In the genomic region with DNA sequence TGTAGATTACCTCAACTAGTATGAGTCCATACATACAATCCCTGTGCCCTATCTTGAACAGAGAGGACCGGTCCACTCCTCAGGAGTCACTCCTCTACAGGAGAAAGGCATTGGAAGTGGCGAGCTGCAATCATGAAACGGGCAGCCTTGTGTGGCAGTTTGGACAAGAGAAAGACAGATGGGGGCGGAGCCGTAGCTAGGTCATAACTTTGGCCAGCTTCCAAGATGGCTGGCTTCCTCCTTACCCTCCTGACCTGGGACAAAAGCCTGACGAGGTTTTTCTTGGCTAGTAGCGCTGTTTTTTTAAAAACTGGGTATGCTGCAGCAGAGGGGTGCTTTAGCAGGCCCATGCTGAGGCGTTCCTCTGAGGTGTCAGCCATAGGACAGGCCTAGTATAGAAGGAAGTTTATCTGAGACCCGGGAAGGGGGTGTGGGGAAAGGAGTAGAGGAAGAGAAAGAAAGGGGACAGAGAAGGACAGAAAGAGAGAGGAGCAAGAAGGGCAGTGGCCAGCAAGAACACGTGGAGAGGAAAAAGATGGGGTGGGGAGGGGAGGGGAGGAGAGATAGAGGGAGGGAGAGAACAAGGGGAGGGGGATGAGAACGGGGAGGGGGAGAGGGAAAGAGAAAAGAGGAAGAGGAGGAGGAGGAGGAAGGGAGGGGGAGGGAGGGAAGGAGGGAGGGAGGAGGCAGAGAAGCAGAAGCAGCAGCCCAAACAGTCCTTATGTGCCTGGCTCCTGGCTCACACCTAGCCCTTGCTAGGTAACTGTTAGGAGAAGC, we compare ENCODE assay signal across 7 mouse cellular contexts. TPM values are rescaled to one million over a fixed set of nuclear protein-coding genes. Genes with fewer than 3 reads are reported as not detected.
DNase-seq lines count a peak whose midpoint lies in the region; ATAC-seq and TF ChIP-seq lines count a peak whose summit lies in the region.

No protein-coding gene starts in this region.

- TF ChIP-seq EP300 in stomach, postnatal 0 days (optimal IDR thresholded peaks at IDR 0.05) = no peak

- peak; percentile 69 for ATAC-seq in intestine, postnatal 0 days
- peak; percentile 25; the same call in 1 of the 2 replicates for ATAC-seq in midbrain, embryonic 14.5 days (ENCODE audit: low FRiP score, low TSS enrichment)
- ATAC-seq in stomach, postnatal 0 days (ENCODE audit: low FRiP score, low TSS enrichment) = peak; percentile 74

- H3K27me3 ChIP-seq in intestine, postnatal 0 days (replicated peaks; ENCODE audit: control insufficient read depth, insufficient read depth, low read length) = no peaks in the 10 kb centered on the region
- no peaks in the 10 kb centered on the region for H3K27me3 ChIP-seq in midbrain, embryonic 14.5 days (ENCODE audit: control insufficient read depth, insufficient read depth, low read length)
- H3K27me3 ChIP-seq in stomach, postnatal 0 days (ENCODE audit: control insufficient read depth, insufficient read depth, low read length) = no peaks in the 10 kb centered on the region

- DNase-seq in adrenal gland, adult (ENCODE audit: inconsistent age in 2 of 2, low spot score in 1 of 2) = peak; percentile 90 to 96
- DNase-seq in embryo, embryonic 11 days = peak; percentile 68
- peak; percentile 99 for DNase-seq in heart, adult 11 months
- DNase-seq in liver = peak; percentile 59
- peak; percentile 72 for DNase-seq in midbrain, embryonic 14.5 days
- peak; percentile 73 for DNase-seq in stomach, postnatal 0 days (ENCODE audit: low spot score)

- H3K4me3 ChIP-seq in intestine, postnatal 0 days (ENCODE audit: low read depth, low read length) = peak overlapping the region; percentile 38; the same call in 1 of the 2 replicates
- H3K4me3 ChIP-seq in midbrain, embryonic 14.5 days (replicated peaks; ENCODE audit: low read depth, low read length) = no peak overlapping the region
- peak overlapping the region; percentile 35 for H3K4me3 ChIP-seq in stomach, postnatal 0 days (ENCODE audit: low read depth, low read length)

- peak overlapping the region; percentile 94 for H3K27ac ChIP-seq in intestine, postnatal 0 days (ENCODE audit: low read depth, low read length)
- peak overlapping the region; percentile 58; the same call in 1 of the 2 replicates for H3K27ac ChIP-seq in midbrain, embryonic 14.5 days (replicated peaks; ENCODE audit: low read depth, low read length)
- peak overlapping the region; percentile 86 for H3K27ac ChIP-seq in stomach, postnatal 0 days (replicated peaks)

- H3K4me1 ChIP-seq in intestine, postnatal 0 days (replicated peaks; ENCODE audit: control insufficient read depth, insufficient read depth, low read length) = peaks cover 9% of the 10 kb centered on the region; the same call in 1 of the 2 replicates
- peaks cover 9% of the 10 kb centered on the region; the same call in 1 of the 2 replicates for H3K4me1 ChIP-seq in midbrain, embryonic 14.5 days (ENCODE audit: control insufficient read depth, insufficient read depth, low read length)
- H3K4me1 ChIP-seq in stomach, postnatal 0 days (replicated peaks; ENCODE audit: control insufficient read depth, insufficient read depth) = peaks cover 4% of the 10 kb centered on the region

- 14% methylated on average over 11 of the region's 11 CpGs for WGBS in intestine, postnatal 0 days
- 30% methylated on average over 11 of the region's 11 CpGs for WGBS in midbrain, embryonic 14.5 days
- WGBS in stomach, postnatal 0 days = 13% methylated on average over 11 of the region's 11 CpGs

- TF ChIP-seq CTCF in intestine, postnatal 0 days (IDR thresholded peaks at IDR 0.05; ENCODE audit: low read depth) = no peak
- TF ChIP-seq CTCF in stomach, postnatal 0 days (IDR thresholded peaks at IDR 0.05; ENCODE audit: low read depth) = no peak

- peak overlapping the region; percentile 72 for H3K4me2 ChIP-seq in intestine, postnatal 0 days (replicated peaks; ENCODE audit: low read depth)
- peak overlapping the region; percentile 50 for H3K4me2 ChIP-seq in midbrain, embryonic 14.5 days (ENCODE audit: low read length)
- H3K4me2 ChIP-seq in stomach, postnatal 0 days (replicated peaks; ENCODE audit: low read depth) = peak overlapping the region; percentile 63

- no peaks in the 10 kb centered on the region for H3K9me3 ChIP-seq in intestine, postnatal 0 days (ENCODE audit: control insufficient read depth)
- H3K9me3 ChIP-seq in midbrain, embryonic 14.5 days (ENCODE audit: control insufficient read depth, low read length) = no peaks in the 10 kb centered on the region
- H3K9me3 ChIP-seq in stomach, postnatal 0 days (ENCODE audit: control insufficient read depth, low read length) = no peaks in the 10 kb centered on the region

- H3K9ac ChIP-seq in intestine, postnatal 0 days (ENCODE audit: low read depth, low read length) = no peak overlapping the region
- H3K9ac ChIP-seq in midbrain, embryonic 14.5 days (replicated peaks; ENCODE audit: low read length) = no peak overlapping the region
- no peak overlapping the region for H3K9ac ChIP-seq in stomach, postnatal 0 days (ENCODE audit: low read length)

- H3K36me3 ChIP-seq in intestine, postnatal 0 days (ENCODE audit: control insufficient read depth, insufficient read depth) = no peaks in the 10 kb centered on the region; the same call in 1 of the 2 replicates
- no peaks in the 10 kb centered on the region for H3K36me3 ChIP-seq in midbrain, embryonic 14.5 days (ENCODE audit: control insufficient read depth, insufficient read depth, low read length)
- H3K36me3 ChIP-seq in stomach, postnatal 0 days (ENCODE audit: control insufficient read depth, insufficient read depth, low read length) = no peaks in the 10 kb centered on the region

RNA-seq across cellular contexts. Expression of a gene that starts 0.8 kb away (rescaled TPM):
- polyA plus RNA-seq in intestine, postnatal 0 days (2015; fragmentation: Nextera tagmentation; extraction: Ambion mirVana) = 13.8 and 16.1 TPM in 2 replicates
- polyA plus RNA-seq in midbrain, embryonic 14.5 days (2014; fragmentation: Nextera tagmentation; extraction: Ambion mirVana) = 0.89 and 1.5 TPM in 2 replicates
- 1.8 and 1.9 TPM in 2 replicates for polyA plus RNA-seq in stomach, postnatal 0 days (2015; fragmentation: Nextera tagmentation; extraction: Ambion mirVana)

RNA-seq across cellular contexts. Expression of a gene that starts 26.4 kb away (rescaled TPM):
- 14.9 and 15.6 TPM in 2 replicates for polyA plus RNA-seq in intestine, postnatal 0 days (2015; fragmentation: Nextera tagmentation; extraction: Ambion mirVana)
- 9.4 and 11.3 TPM in 2 replicates for polyA plus RNA-seq in midbrain, embryonic 14.5 days (2014; fragmentation: Nextera tagmentation; extraction: Ambion mirVana)
- 11.0 and 11.8 TPM in 2 replicates for polyA plus RNA-seq in stomach, postnatal 0 days (2015; fragmentation: Nextera tagmentation; extraction: Ambion mirVana)
